ENCODE assay signal across 7 mouse cellular contexts in the genomic region with DNA sequence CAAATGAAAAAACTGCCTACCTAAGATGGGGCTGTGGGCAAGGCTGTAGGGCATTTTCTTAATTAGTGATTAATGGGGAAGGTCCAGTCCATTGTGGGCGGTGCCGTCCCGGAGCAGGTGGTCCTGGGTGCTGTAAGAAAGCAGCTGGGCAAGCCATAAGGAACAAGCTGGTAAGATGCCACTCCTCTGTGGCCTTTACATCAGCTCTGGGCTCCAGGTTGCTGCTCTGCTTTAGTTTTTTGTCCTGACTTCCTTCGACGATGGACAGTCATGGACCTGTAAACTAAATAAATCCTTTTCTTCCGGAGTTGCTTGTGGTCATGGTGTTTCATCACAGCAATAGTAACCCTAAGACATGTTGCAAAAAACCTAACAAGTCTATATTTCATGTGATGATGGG. TPM values are rescaled to one million over a fixed set of nuclear protein-coding genes. Genes with fewer than 3 reads are reported as not detected.
A peak's percentile ranks its signal among the peaks of the same experiment; 100 is the strongest.
DNase-seq lines count a peak whose midpoint lies in the region; ATAC-seq and TF ChIP-seq lines count a peak whose summit lies in the region.

No protein-coding gene starts in this region.

- no peak for TF ChIP-seq CTCF in stomach, postnatal 0 days (IDR thresholded peaks at IDR 0.05; ENCODE audit: low read depth)
- TF ChIP-seq CTCF in liver, embryonic 14.5 days (IDR thresholded peaks at IDR 0.05; ENCODE audit: low read depth) = no peak

- no peak overlapping the region for H3K9ac ChIP-seq in stomach, embryonic 14.5 days (replicated peaks; ENCODE audit: low read depth, low read length)
- H3K9ac ChIP-seq in stomach, postnatal 0 days (ENCODE audit: low read length) = no peak overlapping the region
- no peak overlapping the region; the same call in 1 of the 2 replicates for H3K9ac ChIP-seq in heart, embryonic 15.5 days
- no peak overlapping the region for H3K9ac ChIP-seq in liver, embryonic 14.5 days (replicated peaks)

- no peak for TF ChIP-seq EP300 in stomach, postnatal 0 days (optimal IDR thresholded peaks at IDR 0.05)
- no peak for TF ChIP-seq EP300 in liver, embryonic 14.5 days (IDR thresholded peaks at IDR 0.05; ENCODE audit: low read depth)

- H3K27ac ChIP-seq in stomach, embryonic 14.5 days (ENCODE audit: low read length) = no peak overlapping the region
- H3K27ac ChIP-seq in stomach, postnatal 0 days (replicated peaks) = no peak overlapping the region
- no peak overlapping the region for H3K27ac ChIP-seq in heart, embryonic 15.5 days
- no peak overlapping the region for H3K27ac ChIP-seq in liver, embryonic 14.5 days

- H3K4me3 ChIP-seq in stomach, embryonic 14.5 days (ENCODE audit: low read depth, low read length) = no peak overlapping the region
- no peak overlapping the region for H3K4me3 ChIP-seq in stomach, postnatal 0 days (ENCODE audit: low read depth, low read length)
- no peak overlapping the region for H3K4me3 ChIP-seq in heart, embryonic 15.5 days
- H3K4me3 ChIP-seq in liver, embryonic 14.5 days (ENCODE audit: insufficient read depth in 1 of 2, low read depth in 2 of 2, low read length in 2 of 2) = no peak overlapping the region

- H3K4me2 ChIP-seq in stomach, embryonic 14.5 days (replicated peaks; ENCODE audit: low read depth, low read length) = peak overlapping the region; percentile 76; the same call in 1 of the 2 replicates
- H3K4me2 ChIP-seq in stomach, postnatal 0 days (replicated peaks; ENCODE audit: low read depth) = no peak overlapping the region; the same call in 1 of the 2 replicates
- H3K4me2 ChIP-seq in heart, embryonic 15.5 days = peak overlapping the region; percentile 94
- peak overlapping the region; percentile 76 for H3K4me2 ChIP-seq in liver, embryonic 14.5 days (ENCODE audit: low read depth)

- WGBS in stomach, embryonic 14.5 days = 15% methylated on average over 6 of the region's 6 CpGs
- WGBS in stomach, postnatal 0 days = 12% methylated on average over 6 of the region's 6 CpGs
- WGBS in heart, embryonic 15.5 days = 16% methylated on average over 6 of the region's 6 CpGs
- WGBS in liver, embryonic 14.5 days (ENCODE audit: insufficient replicate concordance) = 15% methylated on average over 6 of the region's 6 CpGs

- no peak for DNase-seq in stomach, postnatal 0 days (ENCODE audit: low spot score)
- DNase-seq in liver, embryonic 14.5 days (ENCODE audit: low read depth in 3 of 3, low spot score in 3 of 3) = no peak
- DNase-seq in right cerebral cortex, postnatal 4 days = no peak
- no peak for DNase-seq in yolk sac, embryonic 10.5 days (ENCODE audit: low spot score)
- DNase-seq in frontal cortex, postnatal 36 days (ENCODE audit: low spot score in 2 of 2) = no peak

- H3K9me3 ChIP-seq in stomach, embryonic 14.5 days (ENCODE audit: control insufficient read depth, low read depth, low read length) = no peaks in the 10 kb centered on the region
- H3K9me3 ChIP-seq in stomach, postnatal 0 days (ENCODE audit: control insufficient read depth, low read length) = no peaks in the 10 kb centered on the region
- H3K9me3 ChIP-seq in heart, embryonic 15.5 days (replicated peaks) = no peaks in the 10 kb centered on the region
- no peaks in the 10 kb centered on the region for H3K9me3 ChIP-seq in liver, embryonic 14.5 days (ENCODE audit: control insufficient read depth, low read length)

- no peaks in the 10 kb centered on the region for H3K36me3 ChIP-seq in stomach, embryonic 14.5 days (ENCODE audit: control insufficient read depth, insufficient read depth, low read length)
- H3K36me3 ChIP-seq in stomach, postnatal 0 days (ENCODE audit: control insufficient read depth, insufficient read depth, low read length) = no peaks in the 10 kb centered on the region
- no peaks in the 10 kb centered on the region for H3K36me3 ChIP-seq in heart, embryonic 15.5 days
- no peaks in the 10 kb centered on the region for H3K36me3 ChIP-seq in liver, embryonic 14.5 days (replicated peaks; ENCODE audit: control insufficient read depth, insufficient read depth, low read depth)

- H3K27me3 ChIP-seq in stomach, embryonic 14.5 days (ENCODE audit: control insufficient read depth, insufficient read depth, low read length) = no peaks in the 10 kb centered on the region
- H3K27me3 ChIP-seq in stomach, postnatal 0 days (ENCODE audit: control insufficient read depth, insufficient read depth, low read length) = no peaks in the 10 kb centered on the region
- H3K27me3 ChIP-seq in heart, embryonic 15.5 days = no peaks in the 10 kb centered on the region
- no peaks in the 10 kb centered on the region; the same call in 1 of the 2 replicates for H3K27me3 ChIP-seq in liver, embryonic 14.5 days (ENCODE audit: control insufficient read depth, insufficient read depth, low read length)

- 0 out of 2 replicates have a peak, but pooled peaks have one; percentile 11 for ATAC-seq in stomach, embryonic 14.5 days (ENCODE audit: insufficient number of reproducible peaks, insufficient read depth, low FRiP score, low read depth)
- no peak for ATAC-seq in stomach, postnatal 0 days (ENCODE audit: low FRiP score, low TSS enrichment)
- ATAC-seq in heart, embryonic 15.5 days (replicated peaks; ENCODE audit: insufficient number of reproducible peaks, insufficient read depth, low FRiP score, low read depth) = no peak
- ATAC-seq in liver, embryonic 14.5 days (ENCODE audit: insufficient read depth) = no peak

- H3K4me1 ChIP-seq in stomach, embryonic 14.5 days (ENCODE audit: control insufficient read depth, insufficient read depth, low read length) = peaks cover 25% of the 10 kb centered on the region
- H3K4me1 ChIP-seq in stomach, postnatal 0 days (replicated peaks; ENCODE audit: control insufficient read depth, insufficient read depth) = no peaks in the 10 kb centered on the region
- H3K4me1 ChIP-seq in heart, embryonic 15.5 days (replicated peaks) = peaks cover 31% of the 10 kb centered on the region
- peaks cover 4 to 5% of the 10 kb centered on the region in 2 experiments; a peak in 3 of 4 replicates for H3K4me1 ChIP-seq in liver, embryonic 14.5 days (replicated peaks; ENCODE audit: control insufficient read depth in 2 of 2, insufficient read depth in 2 of 2, low read length in 1 of 2)

RNA-seq across cellular contexts. Expression of a gene that starts 7.1 kb away (rescaled TPM):
- polyA plus RNA-seq in stomach, embryonic 14.5 days (2014; fragmentation: Nextera tagmentation; extraction: Ambion mirVana) = 0.46 and 0.74 TPM in 2 replicates
- polyA plus RNA-seq in stomach, postnatal 0 days (2015; fragmentation: Nextera tagmentation; extraction: Ambion mirVana) = 0.10 and 0.18 TPM in 2 replicates
- 0.16 and 0.32 TPM in 2 replicates for polyA plus RNA-seq in heart, embryonic 15.5 days (2015; fragmentation: Nextera tagmentation; extraction: Ambion mirVana)
- polyA plus RNA-seq in liver, embryonic 14.5 days (2012; rRNA removed) = not detected in 2 replicates
- 0.08 and 0.15 TPM in 2 replicates for polyA plus RNA-seq in liver, embryonic 14.5 days (2014; fragmentation: Nextera tagmentation; extraction: Ambion mirVana)

RNA-seq across cellular contexts. Expression of a gene that starts 36.9 kb away (rescaled TPM):
- 22.3 and 25.9 TPM in 2 replicates for polyA plus RNA-seq in stomach, embryonic 14.5 days (2014; fragmentation: Nextera tagmentation; extraction: Ambion mirVana)
- 2.8 and 3.7 TPM in 2 replicates for polyA plus RNA-seq in stomach, postnatal 0 days (2015; fragmentation: Nextera tagmentation; extraction: Ambion mirVana)
- 7.6 and 8.3 TPM in 2 replicates for polyA plus RNA-seq in heart, embryonic 15.5 days (2015; fragmentation: Nextera tagmentation; extraction: Ambion mirVana)
- 3.8 and 5.0 TPM in 2 replicates for polyA plus RNA-seq in liver, embryonic 14.5 days (2012; rRNA removed)
- polyA plus RNA-seq in liver, embryonic 14.5 days (2014; fragmentation: Nextera tagmentation; extraction: Ambion mirVana) = 5.2 and 6.1 TPM in 2 replicates

RNA-seq across cellular contexts. Expression of a gene that starts 37.0 kb away (rescaled TPM):
- 11.5 and 13.8 TPM in 2 replicates for polyA plus RNA-seq in stomach, embryonic 14.5 days (2014; fragmentation: Nextera tagmentation; extraction: Ambion mirVana)
- polyA plus RNA-seq in stomach, postnatal 0 days (2015; fragmentation: Nextera tagmentation; extraction: Ambion mirVana) = 5.0 and 6.4 TPM in 2 replicates
- 7.9 and 9.2 TPM in 2 replicates for polyA plus RNA-seq in heart, embryonic 15.5 days (2015; fragmentation: Nextera tagmentation; extraction: Ambion mirVana)
- polyA plus RNA-seq in liver, embryonic 14.5 days (2012; rRNA removed) = 0.41 TPM in 2 replicates
- polyA plus RNA-seq in liver, embryonic 14.5 days (2014; fragmentation: Nextera tagmentation; extraction: Ambion mirVana) = 0.29 and 1.6 TPM in 2 replicates
